Mouse (Mus musculus): ENCODE measurements at regions not wholly inside any gene's neighbourhood (a gene's known extent, or its start where the extent isn't known, plus 50 kb on each side); places are given as distances from the start of the nearest gene placed in this dataset.

DNA sequence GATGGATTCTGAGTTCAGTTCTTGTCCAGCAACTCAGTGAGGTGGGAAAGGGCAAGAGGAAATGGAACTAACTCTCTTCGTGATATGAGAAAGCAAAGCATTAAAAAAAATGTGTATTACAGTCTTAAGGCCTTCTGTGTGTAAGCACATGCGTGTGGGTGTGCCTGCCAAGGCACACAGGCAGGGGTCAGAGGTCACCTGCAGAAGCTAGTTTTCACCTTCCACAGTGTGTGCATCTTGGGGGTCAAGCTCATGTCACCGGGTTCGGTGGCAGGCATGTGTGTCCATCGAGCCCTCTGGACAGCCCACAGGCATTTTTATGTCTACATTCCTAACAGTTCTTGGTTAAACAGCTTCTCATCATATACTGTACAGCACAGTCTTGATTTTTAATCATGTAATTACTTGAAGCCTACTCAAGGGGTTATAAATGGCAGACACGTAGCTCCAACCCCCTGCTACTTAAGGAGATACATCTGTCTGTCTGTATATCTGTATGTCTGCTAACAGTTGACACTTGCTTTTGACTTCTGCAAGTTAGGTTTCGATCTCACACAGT lies 98.7 kb upstream of the Arntl start:
- TF ChIP-seq CTCF (IDR thresholded peaks at IDR 0.05; ENCODE audit: low read depth, low read length) (no peak), POLR2A (IDR thresholded peaks at IDR 0.05; ENCODE audit: borderline replicate concordance, low read depth, low read length) (no peak)
